Mouse (Mus musculus): ENCODE results near the gene Ribc2. TPM values are rescaled to one million over a fixed set of nuclear protein-coding genes. Genes with fewer than 3 reads are reported as not detected.

Gene Ribc2
- polyA plus RNA-seq, 1 experiment from 2014 or later, result 0.65 TPM

DNA sequence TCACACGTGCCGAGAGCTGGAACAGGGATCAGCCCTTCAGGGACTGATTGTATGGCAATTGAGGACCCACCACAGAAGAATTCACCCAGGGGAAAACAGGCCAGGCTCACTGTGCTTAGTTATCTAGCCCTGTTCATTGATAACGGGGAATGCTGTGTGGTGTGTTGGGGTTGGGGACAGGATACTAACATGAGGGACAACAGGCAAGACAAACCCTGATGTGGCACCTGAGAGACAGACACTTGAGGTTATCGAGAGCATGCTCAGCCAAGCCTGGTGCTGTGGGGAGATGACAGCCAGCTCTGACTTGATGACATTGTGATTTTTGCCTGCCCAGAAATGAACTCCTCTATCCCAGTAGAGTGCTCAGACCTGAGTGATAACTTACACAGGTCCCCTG, 24.3 kb downstream of the Ribc2 start:
- no peak for ATAC-seq
- WGBS, result 67% methylated on average over 4 of the region's 4 CpGs
- Histone ChIP-seq H3K4me2 (no peak overlapping the region), H3K9ac (no peak overlapping the region), H3K4me3 (no peak overlapping the region), H3K27ac (no peak overlapping the region), H3K4me1 (no peaks in the 10 kb centered on the region), H3K9me3 (replicated peaks) (no peaks in the 10 kb centered on the region), H3K36me3 (ENCODE audit: poor library complexity, severe bottlenecking) (no peaks in the 10 kb centered on the region), H3K27me3 (no peaks in the 10 kb centered on the region)

DNA sequence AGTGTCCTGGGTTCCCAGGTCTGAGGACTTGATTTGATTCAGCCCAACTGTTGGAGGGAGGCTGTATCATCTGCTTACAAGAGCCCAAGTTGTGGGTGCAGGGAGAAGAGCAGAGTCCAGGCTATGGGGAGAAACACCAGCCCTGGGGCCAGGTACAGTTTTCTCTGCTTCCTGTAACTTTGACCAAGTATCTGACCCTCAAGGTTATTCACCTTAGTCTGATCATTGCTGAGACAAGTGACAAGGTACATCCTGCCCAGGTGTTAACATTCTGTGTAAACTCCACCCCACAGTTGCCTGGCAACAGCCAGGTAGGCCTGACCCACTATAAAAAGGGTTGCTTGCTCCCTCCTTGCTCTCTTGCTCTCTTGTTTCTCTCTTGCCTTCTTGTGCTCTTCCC, 29.5 kb downstream of the Ribc2 start:
- Histone ChIP-seq H3K27ac (no peak overlapping the region), H3K4me1 (peaks cover 8% of the 10 kb centered on the region), H3K27me3 (no peaks in the 10 kb centered on the region), H3K9me3 (replicated peaks) (no peaks in the 10 kb centered on the region), H3K4me3 (no peak overlapping the region), H3K36me3 (ENCODE audit: poor library complexity, severe bottlenecking) (no peaks in the 10 kb centered on the region), H3K4me2 (no peak overlapping the region), H3K9ac (no peak overlapping the region)
- no peak for ATAC-seq

DNA sequence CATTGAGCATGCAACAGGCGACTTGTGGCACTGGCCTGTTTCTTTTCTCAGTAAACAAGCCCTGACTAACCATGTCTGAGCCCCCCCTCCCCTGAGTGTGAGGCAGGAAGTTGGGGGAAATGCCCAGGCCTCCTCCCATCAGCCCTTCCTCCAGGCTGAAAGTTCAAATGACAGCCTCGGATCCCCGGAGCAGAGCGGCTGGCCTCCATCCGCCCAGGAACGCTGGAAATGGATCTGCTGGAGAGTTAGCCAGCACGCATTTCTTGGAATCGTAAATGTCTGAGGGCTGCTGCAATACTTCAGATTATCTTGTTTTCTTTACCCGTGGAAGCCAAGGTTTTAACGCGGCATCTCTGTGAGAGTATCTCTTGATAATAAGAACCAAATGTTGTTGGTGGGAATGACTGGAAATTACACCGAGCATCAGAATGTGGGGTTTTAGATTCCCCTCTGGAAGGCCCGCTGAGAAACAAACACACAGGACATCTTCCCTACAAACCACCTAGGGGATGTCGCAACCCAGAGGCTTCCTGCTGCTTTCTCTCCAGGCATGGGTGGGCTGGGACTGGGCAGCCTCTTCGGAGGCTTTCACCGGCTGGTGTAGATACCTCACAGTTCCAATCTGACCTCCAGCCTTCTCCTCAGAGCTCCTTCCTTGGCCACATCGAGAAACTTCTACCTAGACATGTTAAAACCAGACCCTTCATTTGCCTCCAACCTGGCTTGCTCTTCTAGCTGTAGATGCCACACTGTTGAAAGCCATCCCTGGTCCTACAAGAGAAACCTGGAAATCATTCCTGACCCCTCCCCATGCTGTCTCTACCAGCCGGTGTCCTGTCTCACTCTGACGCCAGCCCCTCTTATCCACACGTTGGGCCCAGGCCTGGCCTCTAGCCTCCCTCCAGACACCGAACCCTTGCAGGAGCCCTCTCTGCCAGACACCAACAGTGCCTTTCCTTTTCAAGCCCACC, 31.1 kb downstream of the Ribc2 start:
- Histone ChIP-seq H3K9me3 (replicated peaks) (no peaks in the 10 kb centered on the region), H3K9ac (no peak overlapping the region), H3K27ac (no peak overlapping the region), H3K36me3 (ENCODE audit: poor library complexity, severe bottlenecking) (no peaks in the 10 kb centered on the region), H3K4me1 (peaks cover 18% of the 10 kb centered on the region), H3K4me3 (no peak overlapping the region), H3K4me2 (no peak overlapping the region), H3K27me3 (no peaks in the 10 kb centered on the region)
- no peak for ATAC-seq
- 81% methylated on average over 21 of the region's 21 CpGs for WGBS

DNA sequence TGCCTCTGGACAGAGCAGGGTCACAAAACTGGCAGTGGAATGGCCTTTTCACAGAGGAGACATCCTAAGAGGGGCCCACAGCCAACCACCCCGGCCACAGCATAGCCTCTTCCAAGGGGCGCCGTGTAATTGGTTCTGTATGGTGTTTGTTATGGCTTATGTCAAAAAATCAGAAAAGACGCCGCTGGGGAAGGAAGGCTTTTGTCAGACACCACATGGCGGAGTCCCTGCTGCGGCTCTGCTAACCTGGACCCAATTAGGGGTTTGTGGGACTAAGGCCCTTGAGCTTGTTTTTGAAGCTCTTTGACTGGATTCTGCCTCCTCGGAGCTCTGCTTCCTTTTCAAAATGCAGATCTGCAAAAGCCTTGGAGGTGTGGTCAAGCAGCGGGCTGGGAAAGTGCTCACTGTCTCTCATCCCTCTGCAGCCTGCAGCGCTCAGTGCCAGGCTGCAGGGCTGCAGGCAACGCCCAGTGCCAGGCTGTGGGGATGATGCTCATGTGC, 34.6 kb downstream of the Ribc2 start:
- Histone ChIP-seq H3K36me3 (ENCODE audit: poor library complexity, severe bottlenecking) (no peaks in the 10 kb centered on the region), H3K27ac (peak overlapping the region; percentile 40; the same call in 1 of the 2 replicates), H3K9ac (peak overlapping the region; percentile 23; the same call in 1 of the 2 replicates), H3K4me1 (peaks cover 18% of the 10 kb centered on the region), H3K27me3 (no peaks in the 10 kb centered on the region), H3K9me3 (replicated peaks) (no peaks in the 10 kb centered on the region), H3K4me2 (peak overlapping the region; percentile 25), H3K4me3 (no peak overlapping the region)
- peak; percentile 57; the same call in 1 of the 2 replicates for ATAC-seq
- 5% methylated on average over 11 of the region's 11 CpGs for WGBS

DNA sequence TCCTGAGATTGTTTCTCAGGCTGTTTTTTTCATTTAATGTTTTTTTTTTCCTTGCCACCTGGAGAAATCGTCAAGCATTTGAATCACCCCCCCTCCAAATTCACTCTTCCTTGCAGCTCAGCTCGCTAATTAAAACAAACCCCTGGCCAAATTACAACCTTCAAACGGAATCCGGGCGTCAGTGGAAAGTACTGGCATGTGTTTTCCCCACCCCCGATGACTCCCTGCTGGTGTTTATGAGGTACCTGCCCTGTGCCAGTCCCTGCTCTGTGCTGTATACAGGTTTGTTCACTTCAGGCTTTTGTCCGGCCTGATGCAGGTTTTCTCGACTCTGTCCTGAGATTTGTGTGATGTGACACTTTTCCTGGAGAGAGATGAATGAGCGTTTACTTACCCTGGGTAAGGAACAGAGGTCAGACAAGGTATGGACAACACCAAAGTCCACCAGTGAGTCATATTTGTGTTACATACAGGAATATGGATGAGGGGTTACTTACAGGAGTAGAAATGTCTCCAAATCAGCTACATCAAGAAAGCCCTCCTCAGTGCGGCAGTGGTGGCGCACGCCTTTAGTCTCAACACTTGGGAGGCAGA, 35.3 kb downstream of the Ribc2 start:
- Histone ChIP-seq H3K4me3 (no peak overlapping the region), H3K4me2 (peak overlapping the region; percentile 25; the same call in 1 of the 2 replicates), H3K9me3 (replicated peaks) (no peaks in the 10 kb centered on the region), H3K4me1 (peaks cover 18% of the 10 kb centered on the region), H3K27me3 (no peaks in the 10 kb centered on the region), H3K9ac (no peak overlapping the region), H3K27ac (no peak overlapping the region), H3K36me3 (ENCODE audit: poor library complexity, severe bottlenecking) (no peaks in the 10 kb centered on the region)
- no peak for ATAC-seq
- WGBS, result 45% methylated on average over 12 of the region's 12 CpGs

DNA sequence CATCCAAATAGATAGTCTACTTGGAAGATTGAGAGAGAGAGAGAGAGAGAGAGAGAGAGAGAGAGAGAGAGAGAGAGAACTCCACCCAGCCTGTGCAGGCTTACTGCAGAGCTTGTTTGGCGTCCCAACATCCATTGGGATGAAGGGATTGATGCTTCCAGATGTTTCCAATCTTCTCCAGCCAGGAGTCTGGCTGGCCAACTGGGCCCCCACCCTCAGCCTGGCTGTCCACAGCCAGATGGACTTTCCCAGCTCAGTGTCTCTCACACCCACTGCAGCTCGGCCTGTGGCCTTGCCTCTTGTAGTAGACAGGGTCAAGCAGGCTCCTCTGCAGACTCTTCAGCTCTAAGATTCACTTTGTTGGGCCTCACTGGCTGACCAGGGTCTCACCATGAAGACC, 40.2 kb downstream of the Ribc2 start:
- Histone ChIP-seq H3K4me3 (no peak overlapping the region), H3K27ac (no peak overlapping the region), H3K4me2 (no peak overlapping the region), H3K36me3 (ENCODE audit: poor library complexity, severe bottlenecking) (no peaks in the 10 kb centered on the region), H3K9ac (no peak overlapping the region), H3K27me3 (no peaks in the 10 kb centered on the region), H3K9me3 (replicated peaks) (no peaks in the 10 kb centered on the region), H3K4me1 (peaks cover 4% of the 10 kb centered on the region)
- ATAC-seq, result no peak
- WGBS, result 90% methylated on average over 2 of the region's 2 CpGs

DNA sequence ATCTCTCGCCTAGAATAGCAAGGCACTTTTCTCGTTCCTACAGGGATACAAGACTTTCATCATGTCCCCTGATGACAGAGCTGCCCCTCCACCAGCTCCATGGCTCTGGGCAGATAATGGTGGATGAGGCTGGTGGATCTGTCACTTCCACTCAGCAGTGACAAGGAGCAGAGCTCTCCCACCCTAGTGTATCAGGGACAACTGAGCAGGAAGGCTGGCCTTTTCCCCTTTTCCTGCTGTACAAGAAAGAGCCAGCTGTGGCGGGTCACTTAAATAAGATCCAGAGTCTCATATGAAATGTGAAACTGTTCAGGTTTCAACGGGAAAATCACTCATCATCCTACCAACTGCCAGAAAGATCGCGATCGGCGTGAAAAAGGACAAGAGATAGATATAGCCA, 41.5 kb downstream of the Ribc2 start:
- H3K4me3 ChIP-seq, result no peak overlapping the region

DNA sequence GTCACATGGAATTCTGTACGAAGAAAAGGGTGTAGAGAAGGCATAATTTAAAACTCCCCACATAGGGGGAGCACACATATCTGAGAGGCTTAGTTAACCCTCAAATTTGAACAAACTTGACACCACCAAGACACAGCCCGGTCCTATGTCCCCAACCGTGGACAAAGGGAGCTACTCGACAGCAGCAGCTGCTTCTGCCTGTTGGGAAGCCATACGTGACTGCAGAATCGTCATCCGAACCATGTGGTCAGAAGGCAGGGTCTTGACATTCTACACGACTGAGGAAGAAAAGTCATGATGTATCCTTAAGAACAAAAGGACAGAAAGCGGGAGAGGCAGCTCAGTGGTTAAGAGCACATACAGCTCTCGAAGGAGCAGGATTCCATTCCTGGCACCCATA, 42.2 kb downstream of the Ribc2 start:
- Histone ChIP-seq H3K4me1 (no peaks in the 10 kb centered on the region), H3K4me3 (no peak overlapping the region), H3K4me2 (no peak overlapping the region), H3K9me3 (replicated peaks) (no peaks in the 10 kb centered on the region), H3K27me3 (no peaks in the 10 kb centered on the region), H3K9ac (no peak overlapping the region), H3K27ac (no peak overlapping the region), H3K36me3 (ENCODE audit: poor library complexity, severe bottlenecking) (no peaks in the 10 kb centered on the region)
- 83% methylated on average over 10 of the region's 10 CpGs for WGBS
- ATAC-seq, result no peak

More for the DNA sequence above, 41.5 kb downstream of the Ribc2 start:
- Histone ChIP-seq H3K27ac (no peak overlapping the region), H3K36me3 (ENCODE audit: poor library complexity, severe bottlenecking) (no peaks in the 10 kb centered on the region), H3K27me3 (no peaks in the 10 kb centered on the region), H3K9ac (no peak overlapping the region), H3K4me1 (no peaks in the 10 kb centered on the region), H3K4me2 (no peak overlapping the region), H3K9me3 (replicated peaks) (no peaks in the 10 kb centered on the region)
- WGBS, result 87% methylated on average over 8 of the region's 8 CpGs
- no peak for ATAC-seq

DNA sequence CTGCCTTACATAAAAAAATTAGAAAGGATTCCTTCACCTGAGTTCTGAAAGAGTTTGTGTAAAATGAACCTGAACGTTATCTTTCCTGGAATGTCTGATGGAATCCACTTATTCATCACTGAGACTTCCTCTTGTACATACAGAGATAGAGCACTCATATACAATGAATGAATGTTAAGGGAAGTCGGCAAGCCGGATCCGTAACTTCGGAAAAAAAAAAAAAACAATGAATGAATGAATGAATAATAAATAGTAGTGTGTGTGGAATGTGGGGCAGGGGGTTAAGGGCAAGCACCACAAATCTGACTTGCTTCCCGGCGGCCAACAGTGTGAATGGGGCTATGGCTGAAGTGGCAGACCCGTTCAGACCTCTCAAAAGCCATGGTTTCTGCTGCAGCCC, 45.7 kb downstream of the Ribc2 start:
- no peaks in the 10 kb centered on the region for H3K9me3 ChIP-seq (replicated peaks)
- no peaks in the 10 kb centered on the region for H3K27me3 ChIP-seq
- 0 out of 2 replicates have a peak, but pooled peaks cover 3% of the 10 kb centered on the region for H3K4me1 ChIP-seq
- H3K9ac ChIP-seq, result no peak overlapping the region
- WGBS, result 76% methylated on average over 8 of the region's 8 CpGs
- ATAC-seq, result no peak
- H3K4me2 ChIP-seq, result no peak overlapping the region
- no peaks in the 10 kb centered on the region for H3K36me3 ChIP-seq (ENCODE audit: poor library complexity, severe bottlenecking)
- H3K4me3 ChIP-seq, result no peak overlapping the region
- H3K27ac ChIP-seq, result no peak overlapping the region

DNA sequence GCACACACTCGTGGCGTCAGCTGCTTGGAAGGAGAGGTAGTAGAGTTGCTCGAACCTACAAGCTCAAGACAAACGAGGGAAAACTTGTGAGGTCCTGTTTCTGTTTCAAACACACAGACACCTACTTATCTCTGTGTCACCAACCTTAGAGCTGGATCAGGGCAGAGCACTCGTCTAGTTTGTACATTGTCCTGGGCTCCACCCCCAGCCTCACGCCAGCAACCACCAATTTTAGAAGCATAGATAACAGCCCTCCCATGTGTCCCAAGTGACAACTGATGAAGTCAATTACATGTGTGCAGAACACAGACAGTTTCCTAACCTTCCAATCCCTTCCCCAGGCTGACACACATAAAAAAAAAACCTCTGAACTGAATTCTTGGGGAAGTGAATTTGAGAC, 46.3 kb downstream of the Ribc2 start:
- H3K27ac ChIP-seq, result no peak overlapping the region
- H3K9me3 ChIP-seq (replicated peaks), result no peaks in the 10 kb centered on the region
- H3K27me3 ChIP-seq, result no peaks in the 10 kb centered on the region
- WGBS, result 73% methylated on average over 6 of the region's 6 CpGs
- no peak overlapping the region for H3K4me3 ChIP-seq
- 0 out of 2 replicates have a peak, but pooled peaks cover 3% of the 10 kb centered on the region for H3K4me1 ChIP-seq
- no peak for ATAC-seq
- H3K36me3 ChIP-seq (ENCODE audit: poor library complexity, severe bottlenecking), result no peaks in the 10 kb centered on the region
- no peak overlapping the region for H3K4me2 ChIP-seq
- no peak overlapping the region for H3K9ac ChIP-seq

DNA sequence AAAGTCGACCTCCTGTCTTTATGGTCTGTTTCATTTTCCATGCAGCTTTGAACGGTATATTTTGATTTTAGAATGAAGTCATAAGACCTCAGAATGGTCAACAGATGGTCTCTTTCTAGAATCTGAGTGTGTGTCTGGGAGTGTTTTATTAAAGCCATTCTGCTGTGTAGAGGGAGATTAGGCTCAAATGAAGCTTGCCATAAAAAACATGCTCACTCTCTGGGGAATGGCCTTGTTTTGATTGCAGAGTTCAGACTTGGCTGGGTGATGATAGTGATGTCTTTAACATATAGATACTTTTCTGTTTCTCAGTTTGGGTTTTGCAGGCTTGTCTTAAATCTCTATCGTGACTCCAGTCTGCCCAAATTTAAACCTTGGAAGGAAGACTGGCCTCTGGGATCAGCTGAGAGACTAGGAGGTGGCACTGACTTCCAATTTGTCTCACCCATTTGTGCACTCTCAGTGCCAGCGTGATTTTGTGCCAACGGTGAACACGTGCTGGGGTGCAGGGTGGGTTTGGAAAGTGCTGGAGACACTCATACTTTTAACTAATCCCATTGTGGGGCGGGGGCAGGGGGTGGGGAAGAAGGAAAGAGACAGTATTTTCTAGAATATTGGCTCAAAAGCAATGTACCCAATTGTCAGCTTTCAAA, 47.8 kb downstream of the Ribc2 start:
- no peak overlapping the region for H3K4me3 ChIP-seq
- no peak overlapping the region for H3K4me2 ChIP-seq
- WGBS, result 69% methylated on average over 7 of the region's 7 CpGs
- no peaks in the 10 kb centered on the region for H3K36me3 ChIP-seq (ENCODE audit: poor library complexity, severe bottlenecking)
- no peak overlapping the region for H3K9ac ChIP-seq
- H3K9me3 ChIP-seq (replicated peaks), result no peaks in the 10 kb centered on the region
- no peak overlapping the region for H3K27ac ChIP-seq
- H3K27me3 ChIP-seq, result no peaks in the 10 kb centered on the region
- 0 out of 2 replicates have a peak, but pooled peaks cover 3% of the 10 kb centered on the region for H3K4me1 ChIP-seq
- ATAC-seq, result no peak

DNA sequence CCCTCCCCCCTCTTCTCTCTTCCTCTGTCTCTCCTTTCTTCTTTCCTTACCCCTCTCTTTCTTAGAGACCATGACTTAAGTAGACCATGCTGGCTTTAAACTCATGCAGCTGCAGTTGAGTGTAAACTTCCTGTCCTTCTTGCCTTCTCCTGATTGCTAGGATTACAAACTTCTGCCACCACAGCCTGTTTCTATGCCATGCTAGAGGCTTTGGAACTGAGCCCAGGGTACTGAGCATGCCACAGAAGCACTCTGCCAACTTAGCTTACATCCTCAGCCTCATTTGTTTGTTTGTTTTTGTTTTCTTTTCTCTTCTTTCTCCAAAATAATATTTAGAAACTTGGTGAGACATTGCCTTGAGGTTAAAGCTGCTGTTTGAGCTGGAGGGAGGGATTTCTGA, 48.5 kb downstream of the Ribc2 start:
- no peak overlapping the region for H3K27ac ChIP-seq
- H3K4me1 ChIP-seq, result 0 out of 2 replicates have a peak, but pooled peaks cover 3% of the 10 kb centered on the region
- no peaks in the 10 kb centered on the region for H3K27me3 ChIP-seq
- H3K9ac ChIP-seq, result no peak overlapping the region
- H3K9me3 ChIP-seq (replicated peaks), result no peaks in the 10 kb centered on the region
- ATAC-seq, result no peak
- H3K36me3 ChIP-seq (ENCODE audit: poor library complexity, severe bottlenecking), result no peaks in the 10 kb centered on the region
- H3K4me2 ChIP-seq, result no peak overlapping the region
- no peak overlapping the region for H3K4me3 ChIP-seq

Data from forebrain, embryonic 13.5 days (tissue).